Mouse (Mus musculus): ENCODE results near the gene Tmem256. TPM values are rescaled to one million over a fixed set of nuclear protein-coding genes. Genes with fewer than 3 reads are reported as not detected.

Tmem256 gene
- polyA plus RNA-seq, 1 experiment from 2014 or later: 280 TPM

DNA sequence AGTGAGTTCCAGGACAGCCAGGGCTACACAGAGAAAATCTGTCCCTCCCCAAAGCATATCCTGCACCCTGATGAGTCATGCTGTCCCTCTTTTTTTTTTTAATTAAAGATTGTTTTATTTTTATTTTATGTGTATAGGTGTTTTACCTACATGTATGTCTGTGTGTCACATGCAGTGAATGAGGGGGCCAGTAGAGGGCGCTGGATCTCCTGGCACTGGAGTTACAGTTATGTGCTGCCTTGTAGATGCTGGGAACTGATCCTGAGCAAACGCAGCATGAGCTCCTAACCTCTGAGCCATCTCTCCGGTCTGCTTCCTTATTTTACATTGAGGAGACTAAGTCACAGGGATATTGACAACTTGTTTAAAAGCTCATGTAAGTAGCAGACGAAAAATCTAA, 44.8 kb downstream of the Tmem256 start:
- 64% methylated on average over 4 of the region's 4 CpGs for WGBS
- H3K9me3 ChIP-seq (replicated peaks): no peaks in the 10 kb centered on the region
- no peak for DNase-seq (ENCODE audit: low spot score)

DNA sequence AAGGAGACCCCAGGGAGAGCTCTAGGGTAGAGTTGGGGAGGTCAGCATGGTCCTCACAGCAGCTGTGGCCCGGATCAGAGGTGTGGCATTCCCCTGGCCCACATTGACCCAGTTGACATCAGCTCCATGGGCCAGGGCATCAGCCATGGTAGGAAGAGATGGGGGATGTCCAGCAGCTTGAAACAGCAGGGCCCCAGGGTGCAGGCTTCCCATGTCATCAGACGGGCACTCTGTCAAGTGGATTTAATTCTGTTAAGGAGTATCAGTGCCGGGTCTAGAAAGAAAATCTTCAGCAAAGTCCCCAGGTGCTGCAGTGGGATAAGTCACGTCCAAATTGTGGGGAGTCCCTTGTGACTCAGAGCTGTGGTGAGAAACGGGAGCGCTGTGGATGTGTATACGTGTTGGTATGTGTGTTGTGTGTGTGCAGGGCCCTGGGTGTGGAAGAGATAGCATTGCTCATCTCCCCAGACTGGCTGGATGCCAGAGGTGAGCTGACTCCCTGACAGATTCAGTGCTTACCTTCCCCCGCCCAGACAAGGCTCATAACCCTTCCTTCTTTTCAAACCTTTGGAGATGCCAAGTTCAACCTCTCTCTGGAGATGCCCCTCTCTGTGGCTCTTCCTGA, 45.3 kb downstream of the Tmem256 start:
- H3K36me3 ChIP-seq: no peaks in the 10 kb centered on the region
- no peak overlapping the region for H3K4me3 ChIP-seq
- no peaks in the 10 kb centered on the region for H3K27me3 ChIP-seq (ENCODE audit: low read depth, poor library complexity, severe bottlenecking)
- peaks cover 36% of the 10 kb centered on the region for H3K4me1 ChIP-seq
- no peaks in the 10 kb centered on the region for H3K9me3 ChIP-seq (replicated peaks)
- DNase-seq (ENCODE audit: low spot score): no peak
- no peak overlapping the region for H3K27ac ChIP-seq
- WGBS: 92% methylated on average over 8 of the region's 8 CpGs

More for the DNA sequence above, 44.8 kb downstream of the Tmem256 start:
- peaks cover 42% of the 10 kb centered on the region for H3K4me1 ChIP-seq
- no peak overlapping the region for H3K27ac ChIP-seq
- H3K4me3 ChIP-seq: no peak overlapping the region
- no peaks in the 10 kb centered on the region for H3K36me3 ChIP-seq
- no peaks in the 10 kb centered on the region for H3K27me3 ChIP-seq (ENCODE audit: low read depth, poor library complexity, severe bottlenecking)

DNA sequence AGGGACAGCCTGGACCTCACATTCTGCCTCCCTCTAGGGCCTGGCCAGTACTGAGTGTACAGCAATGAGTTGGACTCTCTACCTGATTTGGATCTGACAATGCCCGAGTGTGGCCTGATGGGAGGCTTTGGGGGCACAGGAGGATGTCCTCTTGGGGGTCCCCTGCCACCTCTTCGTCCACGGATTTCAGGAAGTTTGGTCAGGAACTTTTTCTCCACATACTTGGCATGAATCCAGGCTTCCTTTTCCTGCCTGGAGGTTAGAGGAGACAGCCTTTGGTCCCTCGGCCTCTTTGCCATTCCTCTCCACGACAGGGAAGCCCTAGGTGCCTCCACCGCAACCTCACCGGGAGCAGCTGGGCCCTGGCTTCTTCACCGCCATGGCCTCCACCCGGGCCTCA, 45.9 kb downstream of the Tmem256 start:
- Histone ChIP-seq H3K27me3 (ENCODE audit: low read depth, poor library complexity, severe bottlenecking) (no peaks in the 10 kb centered on the region), H3K36me3 (no peaks in the 10 kb centered on the region), H3K9me3 (replicated peaks) (no peaks in the 10 kb centered on the region), H3K27ac (0 out of 2 replicates have a peak overlapping the region, but pooled peaks have one; percentile 27), H3K4me3 (no peak overlapping the region), H3K4me1 (peaks cover 32% of the 10 kb centered on the region)
- 83% methylated on average over 9 of the region's 9 CpGs for WGBS
- no peak for DNase-seq (ENCODE audit: low spot score)

GRCm38 (mm10) chr11:69884663-69885062, 46.3 kb downstream of the Tmem256 start:
- 81% methylated on average over 8 of the region's 8 CpGs for WGBS
- Histone ChIP-seq H3K36me3 (no peaks in the 10 kb centered on the region), H3K9me3 (replicated peaks) (no peaks in the 10 kb centered on the region), H3K4me3 (no peak overlapping the region), H3K4me1 (peaks cover 28% of the 10 kb centered on the region), H3K27me3 (ENCODE audit: low read depth, poor library complexity, severe bottlenecking) (no peaks in the 10 kb centered on the region), H3K27ac (0 out of 2 replicates have a peak overlapping the region, but pooled peaks have one; percentile 27)
- DNase-seq (ENCODE audit: low spot score): no peak

GRCm38 (mm10) chr11:69886907-69887635, 48.8 kb downstream of the Tmem256 start:
- H3K9me3 ChIP-seq (replicated peaks): no peaks in the 10 kb centered on the region
- H3K4me1 ChIP-seq: peaks cover 13% of the 10 kb centered on the region
- DNase-seq (ENCODE audit: low spot score): no peak
- H3K27ac ChIP-seq: no peak overlapping the region
- WGBS: 76% methylated on average over 8 of the region's 8 CpGs
- H3K4me3 ChIP-seq: no peak overlapping the region
- H3K36me3 ChIP-seq: no peaks in the 10 kb centered on the region
- H3K27me3 ChIP-seq (ENCODE audit: low read depth, poor library complexity, severe bottlenecking): no peaks in the 10 kb centered on the region

Small RNA genes within 50 kb of the gene (microRNA-seq; reads per million reads assigned to microRNA genes)
- gene Mir6924: not detected

Other genes starting within 250 kb of the Tmem256 start
- 1.5 TPM in 2 replicates for gene Atp1b2, start 232.6 kb upstream of the Tmem256 start, polyA plus RNA-seq (2016; fragmentation: Nextera tagmentation; extraction: Ambion mirVana)
- not detected in 2 replicates for gene Shbg, start 220.6 kb upstream of the Tmem256 start, polyA plus RNA-seq (2016; fragmentation: Nextera tagmentation; extraction: Ambion mirVana)
- gene Sat2, start 216.5 kb upstream of the Tmem256 start, polyA plus RNA-seq (2016; fragmentation: Nextera tagmentation; extraction: Ambion mirVana): 9.1 and 13.7 TPM in 2 replicates
- gene Fxr2, start 205.5 kb upstream of the Tmem256 start, polyA plus RNA-seq (2016; fragmentation: Nextera tagmentation; extraction: Ambion mirVana): 45.4 and 48.1 TPM in 2 replicates
- gene Sox15, start 183.2 kb upstream of the Tmem256 start, polyA plus RNA-seq (2016; fragmentation: Nextera tagmentation; extraction: Ambion mirVana): 0.16 TPM in 1 of 2 replicates, not detected in the other
- gene Mpdu1, start 175.9 kb upstream of the Tmem256 start, polyA plus RNA-seq (2016; fragmentation: Nextera tagmentation; extraction: Ambion mirVana): 66.8 and 74.2 TPM in 2 replicates
- 3.5 and 3.6 TPM in 2 replicates for gene Cd68, start 172.4 kb upstream of the Tmem256 start, polyA plus RNA-seq (2016; fragmentation: Nextera tagmentation; extraction: Ambion mirVana)
- 678 and 791 TPM in 2 replicates for gene Eif4a1, start 166.1 kb upstream of the Tmem256 start, polyA plus RNA-seq (2016; fragmentation: Nextera tagmentation; extraction: Ambion mirVana)
- 149 and 151 TPM in 2 replicates for gene Senp3, start 156.4 kb upstream of the Tmem256 start, polyA plus RNA-seq (2016; fragmentation: Nextera tagmentation; extraction: Ambion mirVana)
- gene Tnfsf13, start 152.7 kb upstream of the Tmem256 start, polyA plus RNA-seq (2016; fragmentation: Nextera tagmentation; extraction: Ambion mirVana): 0.20 and 0.45 TPM in 2 replicates
- 3.0 and 4.2 TPM in 2 replicates for gene Tnfsf12, start 142.7 kb upstream of the Tmem256 start, polyA plus RNA-seq (2016; fragmentation: Nextera tagmentation; extraction: Ambion mirVana)
- 0.53 and 0.73 TPM in 2 replicates for gene Tnfsfm13, start 142.4 kb upstream of the Tmem256 start, polyA plus RNA-seq (2016; fragmentation: Nextera tagmentation; extraction: Ambion mirVana)
- 41.8 and 47.0 TPM in 2 replicates for gene Polr2a, start 79.9 kb upstream of the Tmem256 start, polyA plus RNA-seq (2016; fragmentation: Nextera tagmentation; extraction: Ambion mirVana)
- gene Slc35g3, start 76.5 kb upstream of the Tmem256 start, polyA plus RNA-seq (2016; fragmentation: Nextera tagmentation; extraction: Ambion mirVana): 0.09 and 0.10 TPM in 2 replicates
- gene Zbtb4, start 72.6 kb upstream of the Tmem256 start, polyA plus RNA-seq (2016; fragmentation: Nextera tagmentation; extraction: Ambion mirVana): 0.25 and 0.59 TPM in 2 replicates
- 0.87 and 2.5 TPM in 2 replicates for gene Chrnb1, start 42.6 kb upstream of the Tmem256 start, polyA plus RNA-seq (2016; fragmentation: Nextera tagmentation; extraction: Ambion mirVana)
- 0.40 and 0.55 TPM in 2 replicates for gene Fgf11, start 36.7 kb upstream of the Tmem256 start, polyA plus RNA-seq (2016; fragmentation: Nextera tagmentation; extraction: Ambion mirVana)
- 1.4 and 1.5 TPM in 2 replicates for gene Tmem102, start 32.9 kb upstream of the Tmem256 start, polyA plus RNA-seq (2016; fragmentation: Nextera tagmentation; extraction: Ambion mirVana)
- gene Gm39566, start 23.2 kb upstream of the Tmem256 start, polyA plus RNA-seq (2016; fragmentation: Nextera tagmentation; extraction: Ambion mirVana): not detected in 2 replicates
- gene Spem2, start 20.0 kb upstream of the Tmem256 start, polyA plus RNA-seq (2016; fragmentation: Nextera tagmentation; extraction: Ambion mirVana): not detected in 2 replicates
- gene Spem1, start 16.3 kb upstream of the Tmem256 start, polyA plus RNA-seq (2016; fragmentation: Nextera tagmentation; extraction: Ambion mirVana): not detected in 2 replicates
- gene Nlgn2, start 730 bp upstream of the Tmem256 start, polyA plus RNA-seq (2016; fragmentation: Nextera tagmentation; extraction: Ambion mirVana): 2.2 and 3.5 TPM in 2 replicates
- 96.7 and 117 TPM in 2 replicates for gene Plscr3, start 7.9 kb downstream of the Tmem256 start, polyA plus RNA-seq (2016; fragmentation: Nextera tagmentation; extraction: Ambion mirVana)
- 1.1 TPM in 2 replicates for gene Tnk1, start 20.2 kb downstream of the Tmem256 start, polyA plus RNA-seq (2016; fragmentation: Nextera tagmentation; extraction: Ambion mirVana)
- not detected in 2 replicates for gene Tmem95, start 39.5 kb downstream of the Tmem256 start, polyA plus RNA-seq (2016; fragmentation: Nextera tagmentation; extraction: Ambion mirVana)
- gene Kctd11, start 42.9 kb downstream of the Tmem256 start, polyA plus RNA-seq (2016; fragmentation: Nextera tagmentation; extraction: Ambion mirVana): 6.1 and 6.4 TPM in 2 replicates
- gene Acap1, start 57.0 kb downstream of the Tmem256 start, polyA plus RNA-seq (2016; fragmentation: Nextera tagmentation; extraction: Ambion mirVana): 0.93 and 1.7 TPM in 2 replicates
- 20.2 and 25.8 TPM in 2 replicates for gene 2810408A11Rik, start 62.5 kb downstream of the Tmem256 start, polyA plus RNA-seq (2016; fragmentation: Nextera tagmentation; extraction: Ambion mirVana)
- gene Neurl4, start 62.6 kb downstream of the Tmem256 start, polyA plus RNA-seq (2016; fragmentation: Nextera tagmentation; extraction: Ambion mirVana): 12.6 and 13.3 TPM in 2 replicates
- gene Gps2, start 75.4 kb downstream of the Tmem256 start, polyA plus RNA-seq (2016; fragmentation: Nextera tagmentation; extraction: Ambion mirVana): 77.7 and 91.6 TPM in 2 replicates
- 3,029 and 3,766 TPM in 2 replicates for gene Eif5a, start 83.4 kb downstream of the Tmem256 start, polyA plus RNA-seq (2016; fragmentation: Nextera tagmentation; extraction: Ambion mirVana)
- 6.1 TPM in 2 replicates for gene Ybx2, start 97.3 kb downstream of the Tmem256 start, polyA plus RNA-seq (2016; fragmentation: Nextera tagmentation; extraction: Ambion mirVana)
- gene Slc2a4, start 109.7 kb downstream of the Tmem256 start, polyA plus RNA-seq (2016; fragmentation: Nextera tagmentation; extraction: Ambion mirVana): 19.9 and 29.3 TPM in 2 replicates
- 28.7 and 35.4 TPM in 2 replicates for gene Cldn7, start 126.3 kb downstream of the Tmem256 start, polyA plus RNA-seq (2016; fragmentation: Nextera tagmentation; extraction: Ambion mirVana)
- 22.2 and 24.8 TPM in 2 replicates for gene Ctdnep1, start 142.6 kb downstream of the Tmem256 start, polyA plus RNA-seq (2016; fragmentation: Nextera tagmentation; extraction: Ambion mirVana)
- 154 and 176 TPM in 2 replicates for gene Elp5, start 144.0 kb downstream of the Tmem256 start, polyA plus RNA-seq (2016; fragmentation: Nextera tagmentation; extraction: Ambion mirVana)
- 280 and 332 TPM in 2 replicates for gene Gabarap, start 152.6 kb downstream of the Tmem256 start, polyA plus RNA-seq (2016; fragmentation: Nextera tagmentation; extraction: Ambion mirVana)
- gene Phf23, start 157.3 kb downstream of the Tmem256 start, polyA plus RNA-seq (2016; fragmentation: Nextera tagmentation; extraction: Ambion mirVana): 101 and 106 TPM in 2 replicates
- gene Dvl2, start 162.1 kb downstream of the Tmem256 start, polyA plus RNA-seq (2016; fragmentation: Nextera tagmentation; extraction: Ambion mirVana): 65.2 and 70.6 TPM in 2 replicates
- 36.4 and 52.1 TPM in 2 replicates for gene Acadvl, start 176.9 kb downstream of the Tmem256 start, polyA plus RNA-seq (2016; fragmentation: Nextera tagmentation; extraction: Ambion mirVana)
- 8.8 and 12.9 TPM in 2 replicates for gene Dlg4, start 178.4 kb downstream of the Tmem256 start, polyA plus RNA-seq (2016; fragmentation: Nextera tagmentation; extraction: Ambion mirVana)
- gene Asgr1, start 215.6 kb downstream of the Tmem256 start, polyA plus RNA-seq (2016; fragmentation: Nextera tagmentation; extraction: Ambion mirVana): 0.71 and 0.74 TPM in 2 replicates